Mouse (Mus musculus) small intestine, adult 2 months (tissue): ENCODE data around the gene Klhl13.

Experiments used
- CTCF ChIP-seq: fragments of 200-500 bp; IDR thresholded peaks from 2 replicates; pipeline ENCODE4 v1.5.1; 2012; ENCODE audit warnings: low read depth, mild to moderate bottlenecking, control low read depth, inconsistent platforms, low read length, moderate library complexity, mixed read lengths; ENCODE audit not compliant: insufficient replicate concordance, insufficient read length; ENCODE audit errors: extremely low read depth
- POLR2A ChIP-seq: fragments of 200-500 bp; IDR thresholded peaks from 2 replicates; pipeline ENCODE4 v1.6.1; 2012; ENCODE audit warnings: low read depth, mild to moderate bottlenecking, control low read depth, inconsistent platforms, low read length, moderate library complexity

DNA sequence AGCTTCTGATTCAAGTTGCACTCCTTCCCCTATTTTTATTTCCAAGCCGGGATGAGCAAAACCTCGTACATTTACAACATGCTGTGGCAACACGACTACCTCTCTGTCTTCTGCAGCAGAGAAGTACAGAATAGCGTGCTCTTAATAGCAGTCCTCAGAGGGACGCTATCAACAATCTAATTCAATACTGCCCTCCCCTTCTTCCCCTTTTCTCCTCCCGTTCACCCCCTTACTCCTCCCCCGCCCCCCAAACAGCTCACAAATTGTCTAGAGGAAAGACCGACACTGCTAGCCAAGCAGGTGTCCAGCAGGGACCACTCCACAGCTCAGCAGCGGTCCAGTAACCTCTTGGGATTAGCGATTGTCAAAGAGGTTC lies 79.5 kb downstream of the Klhl13 start:
- TF ChIP-seq POLR2A (no peak), CTCF (no peak)
